Mouse (Mus musculus) splenic B cell, adult 2 months (primary cell): ENCODE results near the gene Acad10.

Experiments used
- DNase-seq: peaks from one replicate; pipeline ENCODE4 v3.0.0-alpha.2; 2011; ENCODE audit warnings: low read depth, low spot score
- H3K27me3 ChIP-seq: 2 replicates; pipeline ENCODE4 v1.6.1; 2012; ENCODE audit warnings: mild to moderate bottlenecking, low read length, moderate library complexity, mixed read lengths; ENCODE audit not compliant: control insufficient read depth, poor library complexity, insufficient read depth, severe bottlenecking
- H3K36me3 ChIP-seq: 2 replicates; pipeline ENCODE4 v1.6.1; 2012; ENCODE audit warnings: mild to moderate bottlenecking, low read length, moderate library complexity, mixed read lengths; ENCODE audit not compliant: control insufficient read depth, poor library complexity, insufficient read depth, severe bottlenecking

The Acad10 gene

DNA sequence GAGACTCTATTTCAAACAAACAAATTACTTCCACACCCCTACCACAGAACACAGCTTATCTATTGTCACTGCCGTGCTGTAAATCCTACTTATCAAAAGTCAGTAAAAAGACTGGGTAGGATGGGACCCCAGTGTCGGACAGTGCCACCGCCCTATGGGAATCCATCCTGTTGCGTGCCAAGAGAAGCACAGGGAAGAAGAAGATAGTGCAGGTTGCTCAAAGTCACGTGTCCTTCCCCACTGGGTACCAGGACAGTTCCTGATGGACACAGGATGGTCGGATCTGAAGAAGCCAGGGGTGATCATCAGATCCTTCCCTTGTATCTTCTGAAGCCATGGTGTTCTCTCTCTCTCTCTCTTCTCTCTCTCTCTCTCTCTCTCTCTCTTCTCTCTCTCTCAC, 64.6 kb downstream of the Acad10 start:
- DNase-seq = no peak
- H3K27me3 ChIP-seq = no peaks in the 10 kb centered on the region

DNA sequence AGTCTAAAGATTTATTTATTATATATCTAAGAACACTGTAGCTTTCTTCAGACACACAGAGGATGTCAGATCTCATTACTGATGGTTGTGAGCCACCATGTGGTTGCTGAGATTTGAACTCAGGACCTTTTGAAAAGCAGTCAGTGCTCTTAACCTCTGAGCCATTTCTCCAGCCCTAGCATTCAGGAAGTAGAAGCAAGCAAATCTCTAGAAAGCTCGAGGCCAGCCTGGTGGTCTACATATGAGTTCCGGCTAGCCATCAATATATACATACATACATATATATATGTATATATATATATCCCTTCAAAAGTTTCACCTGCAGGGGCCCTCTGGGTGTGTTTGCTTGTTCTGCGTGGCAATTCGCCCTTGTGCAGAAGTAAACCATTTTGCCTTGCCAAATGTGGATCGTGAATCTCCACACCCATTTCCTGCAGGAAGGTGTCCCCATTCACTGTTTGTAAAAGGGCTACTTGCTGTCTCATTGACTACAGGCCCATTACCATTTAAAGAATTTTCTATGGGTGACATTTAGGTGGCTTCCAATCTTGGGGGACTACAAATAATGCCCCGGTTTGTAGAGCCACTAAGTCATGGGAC, 65.5 kb downstream of the Acad10 start:
- no peak for DNase-seq
- Histone ChIP-seq H3K27me3 (no peaks in the 10 kb centered on the region), H3K36me3 (no peaks in the 10 kb centered on the region)

More for the DNA sequence above, 64.6 kb downstream of the Acad10 start:
- H3K36me3 ChIP-seq = no peaks in the 10 kb centered on the region

DNA sequence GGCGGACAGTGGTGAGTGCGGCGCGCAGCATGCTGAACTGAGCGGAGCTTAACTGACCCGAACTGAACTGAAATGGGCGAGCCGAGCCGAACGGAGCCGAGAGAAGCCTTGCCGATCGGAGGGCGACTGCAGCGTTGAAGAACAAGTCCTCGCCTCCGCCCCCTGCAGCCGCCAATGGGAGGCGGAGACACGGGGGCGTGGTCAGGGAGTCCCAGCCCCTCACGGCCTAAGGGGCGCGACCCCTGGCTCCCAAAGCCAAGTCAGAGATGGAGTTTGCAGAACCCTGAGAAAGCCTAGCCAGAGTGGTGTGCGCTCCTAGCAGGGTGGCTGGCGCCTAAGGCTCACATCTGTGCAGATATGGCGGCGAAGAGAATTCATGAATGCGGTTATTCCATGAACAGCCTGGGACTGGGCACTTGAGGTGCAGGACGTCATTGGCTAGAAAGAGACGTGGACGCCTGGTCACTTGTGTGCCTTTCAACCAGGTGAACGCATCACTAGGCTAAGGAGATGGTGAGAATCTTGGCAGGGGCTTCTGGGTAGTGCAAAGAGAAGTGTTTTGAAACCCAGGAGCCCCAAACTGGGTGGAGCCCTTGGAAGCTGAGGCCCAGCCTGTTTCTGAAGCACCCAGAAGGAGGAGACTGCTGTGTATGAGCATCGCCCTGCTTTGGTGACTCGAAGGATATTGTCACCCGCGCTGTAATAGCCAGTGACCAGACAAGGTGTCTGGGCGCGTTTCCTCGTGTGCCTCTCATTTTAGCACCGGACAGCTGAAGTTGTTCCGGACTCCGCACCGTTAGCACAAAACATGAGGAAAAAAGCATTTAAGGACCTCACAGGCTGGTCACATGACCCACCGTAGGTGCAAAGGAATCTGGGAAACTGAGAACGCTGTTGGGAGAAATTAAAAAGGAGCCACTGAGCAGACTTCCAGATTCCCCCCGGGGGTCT, 66.6 kb downstream of the Acad10 start, which contains the start of gene Aldh2:
Aldh2 (minus strand) TSS at position 374 of the 951 bp plus-strand sequence.
- DNase-seq = peak; percentile 82
- no peaks in the 10 kb centered on the region for H3K36me3 ChIP-seq
- no peaks in the 10 kb centered on the region for H3K27me3 ChIP-seq

DNA sequence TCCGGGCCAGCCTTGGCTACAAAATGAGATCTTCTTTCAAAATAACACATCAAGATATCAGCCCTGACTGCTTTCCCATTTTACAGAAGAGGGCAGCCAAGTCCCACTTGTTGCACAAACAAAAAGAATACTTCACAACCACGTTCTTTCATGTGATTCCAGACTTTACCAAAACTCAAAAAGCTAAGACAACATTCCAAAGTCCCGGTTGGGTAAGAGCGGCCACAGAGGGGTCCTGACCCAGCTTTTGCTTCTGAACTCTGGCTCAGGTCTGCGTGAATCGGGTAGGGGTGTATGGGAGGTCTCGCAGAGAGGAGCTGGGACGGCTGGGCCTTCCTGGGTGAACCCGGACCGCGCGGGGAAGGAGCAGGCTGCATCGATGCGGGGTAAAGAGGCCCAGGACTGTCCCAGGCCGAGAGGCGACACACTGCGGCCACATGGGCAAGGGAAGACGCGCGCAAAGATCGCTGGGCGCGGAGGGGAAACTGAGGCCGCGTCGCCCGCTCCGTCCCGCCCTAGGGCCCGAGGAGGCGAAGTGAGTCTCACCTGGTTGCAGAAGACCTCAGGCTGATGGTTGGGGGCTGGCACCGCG, 67.4 kb downstream of the Acad10 start:
- no peaks in the 10 kb centered on the region for H3K27me3 ChIP-seq
- no peak for DNase-seq
- H3K36me3 ChIP-seq = no peaks in the 10 kb centered on the region

DNA sequence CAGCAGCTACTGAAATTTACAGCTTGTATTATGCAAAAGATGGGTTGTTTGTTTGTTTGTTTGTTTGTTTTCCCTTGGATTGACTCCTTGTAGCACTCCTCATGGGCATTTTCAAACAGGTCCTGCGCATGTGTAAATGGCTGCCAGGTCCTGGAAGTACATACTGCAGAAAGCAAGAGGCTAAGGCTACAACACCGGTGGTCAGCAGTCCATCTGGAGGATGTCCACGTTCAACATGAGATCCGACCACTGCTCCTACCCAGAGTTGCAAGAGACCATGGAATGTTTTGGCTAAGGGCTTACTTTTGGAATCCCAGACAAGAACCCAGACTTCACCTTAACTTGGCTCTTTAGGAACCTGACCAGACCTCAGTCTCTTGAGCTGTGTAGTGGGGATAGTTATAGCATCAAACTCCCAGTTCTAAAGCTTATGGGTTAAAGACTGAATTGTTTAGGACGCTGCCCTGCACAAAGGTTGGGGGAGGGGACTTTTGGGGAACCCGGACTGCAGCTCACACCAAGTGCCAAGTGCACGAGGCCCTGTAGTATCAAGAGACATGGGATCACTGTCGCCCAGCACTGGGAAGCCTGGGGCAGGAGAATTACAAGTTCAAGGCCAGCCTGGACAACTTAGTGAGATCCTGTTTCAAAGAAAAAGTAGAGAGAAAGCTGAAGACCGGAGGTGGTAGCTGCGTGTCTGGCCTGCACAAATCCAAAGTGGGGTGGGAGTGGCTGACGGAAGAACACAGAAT, 68.1 kb downstream of the Acad10 start:
- no peaks in the 10 kb centered on the region for H3K36me3 ChIP-seq
- no peaks in the 10 kb centered on the region for H3K27me3 ChIP-seq
- no peak for DNase-seq

DNA sequence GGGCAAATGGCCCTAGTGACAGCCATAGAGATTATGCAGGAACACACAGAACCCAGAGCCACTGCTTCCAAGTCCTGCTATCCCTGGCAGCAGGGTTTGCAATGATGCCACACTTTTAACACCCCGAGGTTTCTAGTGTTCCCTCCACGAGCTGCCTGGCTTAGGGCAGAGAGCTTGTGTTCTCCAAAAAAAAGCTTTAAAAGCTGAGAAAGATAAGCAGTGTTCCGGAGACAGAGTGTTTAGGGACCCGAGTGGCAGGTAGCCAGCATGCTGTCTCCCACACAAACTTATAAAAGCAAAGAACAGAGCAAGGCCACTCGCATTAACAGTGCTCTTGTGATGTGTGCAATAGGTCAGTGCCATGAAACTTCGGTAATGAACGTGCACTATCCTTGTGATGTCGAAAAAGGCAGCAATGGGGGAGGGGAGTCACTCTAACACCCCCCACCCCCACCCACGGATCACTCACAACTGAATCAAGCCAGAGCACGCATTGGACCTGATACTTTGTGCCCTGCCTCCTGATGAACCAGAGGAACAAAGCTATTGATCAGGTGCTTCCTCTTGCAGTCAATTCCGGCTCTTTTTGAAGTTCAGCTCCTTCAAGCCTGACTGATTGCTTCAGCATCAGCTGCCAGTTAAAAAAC, 68.8 kb downstream of the Acad10 start:
- Histone ChIP-seq H3K27me3 (no peaks in the 10 kb centered on the region), H3K36me3 (no peaks in the 10 kb centered on the region)
- DNase-seq = peak; percentile 48

DNA sequence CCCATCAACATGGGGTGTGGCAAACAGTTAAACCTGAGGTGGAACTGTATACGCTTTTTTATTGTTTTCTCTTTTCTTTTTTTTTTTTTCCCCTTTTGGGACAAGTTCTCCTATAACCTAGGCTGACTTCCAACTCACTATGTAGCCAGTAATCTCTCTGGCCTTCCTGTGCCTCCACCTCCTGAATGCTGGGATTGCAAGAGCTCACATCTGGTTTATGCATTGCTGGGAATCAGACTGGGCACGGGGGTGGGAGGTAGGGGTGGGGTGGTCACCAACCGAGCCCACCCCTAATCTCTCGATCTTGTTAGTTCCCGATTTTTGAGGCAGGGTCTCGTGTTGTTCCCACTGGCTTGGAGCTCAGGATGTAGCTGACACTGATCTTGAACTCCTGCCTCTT, 70.4 kb downstream of the Acad10 start:
- Histone ChIP-seq H3K36me3 (no peaks in the 10 kb centered on the region), H3K27me3 (no peaks in the 10 kb centered on the region)
- no peak for DNase-seq

DNA sequence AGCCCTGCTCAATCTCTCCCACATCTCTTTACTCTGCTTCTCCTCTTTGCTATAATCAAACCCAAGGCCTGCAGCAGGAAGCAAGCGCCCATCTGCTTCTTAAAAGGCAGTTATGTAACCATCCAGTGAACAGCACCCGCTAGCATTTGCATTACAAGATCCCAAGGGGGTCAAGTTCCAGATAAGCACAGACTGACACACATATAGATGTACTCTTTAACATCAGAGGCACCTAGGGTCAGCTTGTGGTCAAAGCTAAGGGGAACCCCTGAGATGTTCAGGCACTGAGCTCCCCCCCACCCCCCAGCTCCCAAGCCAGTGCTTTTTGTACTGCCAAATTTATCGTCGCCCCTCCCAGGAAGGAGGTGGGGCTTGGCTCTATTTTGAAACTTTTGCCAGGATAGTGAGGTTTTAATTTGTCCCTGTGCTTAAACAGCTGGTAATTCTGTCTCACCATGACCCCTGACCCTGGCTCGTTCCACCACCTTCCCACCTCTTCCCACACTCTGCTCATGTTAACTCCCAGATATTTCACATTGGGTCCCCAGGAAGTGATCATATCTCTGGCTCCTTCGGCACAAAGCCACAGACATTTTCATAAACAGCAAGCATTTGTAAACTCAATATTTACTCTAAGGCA, 73.8 kb downstream of the Acad10 start:
- no peaks in the 10 kb centered on the region; the same call in 1 of the 2 replicates for H3K36me3 ChIP-seq
- peak; percentile 78 for DNase-seq
- no peaks in the 10 kb centered on the region for H3K27me3 ChIP-seq

DNA sequence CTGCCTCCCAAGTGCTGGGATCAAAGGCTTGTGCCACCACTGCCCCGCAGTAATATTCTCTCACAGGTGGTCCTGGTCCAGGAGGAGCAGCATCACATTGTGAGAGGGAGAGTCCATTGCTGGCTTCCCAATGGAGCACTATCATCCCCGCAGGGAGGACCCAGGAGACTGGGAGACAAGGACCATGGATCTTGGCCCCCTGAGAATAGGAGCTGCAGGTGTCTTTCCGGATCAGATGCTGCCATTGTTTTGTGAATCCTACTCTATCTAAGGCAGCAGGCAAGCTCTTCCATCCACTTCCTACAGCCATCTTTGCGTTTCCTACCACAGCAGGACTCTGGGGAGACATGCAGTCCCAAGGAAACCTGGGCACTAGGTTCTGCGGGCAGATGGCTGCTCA, 74.6 kb downstream of the Acad10 start:
- no peaks in the 10 kb centered on the region; the same call in 1 of the 2 replicates for H3K36me3 ChIP-seq
- DNase-seq = no peak
- no peaks in the 10 kb centered on the region for H3K27me3 ChIP-seq

DNA sequence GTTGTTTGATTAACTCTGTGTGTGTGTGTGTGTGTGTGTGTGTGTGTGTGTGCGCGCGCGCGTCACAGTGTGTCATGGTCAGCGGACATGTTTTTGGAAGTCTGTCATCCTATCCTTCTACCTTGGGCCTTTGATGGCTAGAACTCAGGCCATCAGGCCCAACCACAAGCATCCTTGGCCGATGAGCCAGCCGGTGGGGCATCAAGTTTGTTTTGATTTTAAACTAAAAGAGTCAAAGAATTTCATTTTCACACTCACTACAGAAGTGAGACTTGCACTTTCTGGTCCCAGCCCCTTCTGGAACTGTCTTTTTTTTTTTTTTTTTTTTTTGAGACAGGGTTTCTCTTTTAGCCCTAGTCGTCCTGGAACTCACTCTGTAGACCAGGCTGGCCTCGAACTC, 75.3 kb downstream of the Acad10 start:
- Histone ChIP-seq H3K36me3 (no peaks in the 10 kb centered on the region; the same call in none of the 2 replicates), H3K27me3 (no peaks in the 10 kb centered on the region)
- no peak for DNase-seq

DNA sequence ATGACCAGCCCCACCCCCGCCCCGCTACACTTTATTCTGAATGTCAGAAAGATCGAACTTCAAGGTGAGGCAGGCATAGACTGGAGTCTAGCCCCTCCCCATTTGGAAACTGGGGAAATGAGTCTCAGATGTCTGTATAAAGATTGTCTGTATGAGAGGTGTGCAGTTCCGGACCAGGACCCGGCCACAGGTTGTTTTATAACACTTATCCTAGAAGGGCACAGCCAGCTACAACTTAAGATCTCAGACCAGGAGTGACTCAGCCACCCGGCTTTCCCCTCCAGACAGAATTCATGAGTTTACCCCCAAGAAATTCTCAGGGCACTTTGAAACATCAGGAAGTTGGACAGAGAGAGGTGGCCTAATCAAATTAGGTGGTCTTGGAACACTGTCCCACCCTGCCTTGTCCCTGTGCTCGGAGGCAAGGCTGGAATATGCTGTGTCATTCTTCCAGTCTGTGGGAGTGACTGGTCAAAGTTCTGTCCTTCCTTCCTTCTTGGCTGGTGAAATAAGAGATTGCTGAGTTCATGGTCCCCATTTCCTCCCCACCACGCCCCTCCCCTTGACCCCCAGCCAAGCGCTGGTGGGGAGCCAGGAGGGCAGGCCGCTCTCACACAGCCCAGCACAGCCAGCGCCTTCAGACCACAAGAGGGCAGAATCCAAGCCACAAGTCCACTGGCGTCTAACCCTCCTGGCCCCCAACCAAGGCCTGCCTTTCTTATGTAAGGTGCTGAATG, 76.4 kb downstream of the Acad10 start:
- Histone ChIP-seq H3K36me3 (no peaks in the 10 kb centered on the region; the same call in none of the 2 replicates), H3K27me3 (no peaks in the 10 kb centered on the region)
- peak; percentile 76 for DNase-seq

DNA sequence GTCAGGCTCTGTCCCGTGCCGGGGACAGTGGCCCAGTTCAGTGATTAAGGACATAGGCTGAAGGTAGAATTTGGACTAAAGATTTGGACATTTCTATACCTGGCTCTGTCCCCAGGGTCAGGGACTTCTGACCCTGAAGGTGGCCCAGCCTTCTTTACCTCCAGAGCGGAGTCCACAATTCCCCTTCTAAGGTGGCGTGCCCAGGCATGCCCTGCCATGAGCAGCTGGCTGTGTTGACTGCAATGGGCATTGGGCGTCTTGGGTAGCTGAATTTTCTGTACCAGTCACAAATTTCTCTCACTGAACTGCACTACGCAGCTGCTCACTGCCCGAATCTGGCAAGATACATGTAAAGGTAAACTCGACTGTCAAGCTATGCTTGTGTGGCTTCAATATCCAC, 78.4 kb downstream of the Acad10 start:
- no peaks in the 10 kb centered on the region for H3K27me3 ChIP-seq
- peaks cover 3% of the 10 kb centered on the region for H3K36me3 ChIP-seq
- no peak for DNase-seq

DNA sequence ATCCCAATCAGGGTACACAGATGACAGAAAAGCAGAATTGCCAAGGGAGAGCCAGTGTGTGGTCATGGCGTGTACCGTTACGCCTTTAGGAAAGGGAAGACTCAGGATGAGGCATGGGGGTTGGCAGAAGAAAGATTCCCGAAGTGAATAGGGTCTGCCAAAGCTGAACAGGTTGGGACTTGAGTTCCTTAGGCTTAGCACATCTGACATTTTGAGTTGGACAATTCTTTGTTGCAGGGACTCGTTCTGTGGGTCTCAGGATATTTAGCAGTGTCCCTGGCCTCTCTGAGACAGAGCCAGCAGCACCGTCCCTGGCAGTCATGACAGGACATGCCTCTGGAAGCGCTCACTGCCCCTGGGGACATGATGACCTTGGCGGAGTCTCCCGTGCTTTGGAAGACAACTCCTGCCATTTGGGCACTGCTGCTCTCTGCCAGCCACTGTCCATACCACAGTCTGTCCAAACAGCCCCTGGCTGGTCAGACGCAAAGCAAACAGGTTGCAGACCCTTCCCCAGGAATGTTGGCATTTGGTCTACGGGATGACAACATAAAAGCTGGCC, 83.3 kb downstream of the Acad10 start:
- H3K27me3 ChIP-seq = no peaks in the 10 kb centered on the region
- DNase-seq = no peak

More for the DNA sequence above, 83.3 kb downstream of the Acad10 start:
- H3K36me3 ChIP-seq = peaks cover 10% of the 10 kb centered on the region
